Mouse (Mus musculus): Measurements from ENCODE around the gene Pbx1. TPM values are rescaled to one million over a fixed set of nuclear protein-coding genes. Genes with fewer than 3 reads are reported as not detected.

The Pbx1 gene
- total RNA-seq, 2 experiments from 2014 or later, result 130 to 145 TPM

DNA sequence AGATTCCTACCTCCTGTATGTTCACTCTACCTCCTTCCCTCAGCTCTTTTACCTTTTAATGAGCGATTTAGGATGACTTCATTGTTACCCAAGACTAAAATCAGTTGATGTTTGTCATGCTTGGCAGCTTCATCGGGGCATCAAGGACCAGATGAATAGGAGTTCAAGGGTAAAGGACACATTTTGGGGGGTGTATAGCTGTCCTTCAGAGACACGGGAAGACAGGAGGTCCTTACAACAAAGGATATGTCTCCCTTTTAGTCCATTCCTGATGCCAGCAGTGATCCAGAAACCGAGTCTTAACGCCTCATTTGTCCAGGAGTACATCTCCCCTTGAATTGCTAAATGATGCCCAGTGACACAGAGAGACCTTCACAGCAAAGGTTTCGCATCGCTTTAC lies 343.4 kb downstream of the Pbx1 start:
- no peak for DNase-seq (ENCODE audit: low spot score in 2 of 2)
- intact Hi-C loops (cut with DNase I), result no loop called here

DNA sequence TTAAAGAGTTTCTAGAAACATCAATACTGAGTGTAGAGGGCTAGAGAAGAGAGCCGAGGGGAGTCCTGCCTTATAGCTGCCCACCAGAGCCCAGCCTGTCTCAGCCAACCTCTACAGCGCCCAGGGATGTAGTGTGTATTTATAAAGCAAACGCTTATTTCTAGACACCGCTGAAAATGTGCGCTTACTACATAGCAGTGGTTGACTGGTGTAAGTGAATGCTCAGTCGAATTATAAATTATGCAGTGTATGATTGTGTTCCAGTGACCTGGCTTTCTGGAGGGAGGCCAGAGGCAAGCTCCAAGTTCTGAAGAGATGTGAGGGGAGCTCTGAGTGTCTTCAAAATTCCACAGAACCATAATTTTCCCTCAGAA lies 352.7 kb downstream of the Pbx1 start:
- intact Hi-C loops (cut with DNase I), result no loop called here
- peak in 1 of 2 experiments; percentile 18 for DNase-seq (ENCODE audit: low spot score in 2 of 2)

DNA sequence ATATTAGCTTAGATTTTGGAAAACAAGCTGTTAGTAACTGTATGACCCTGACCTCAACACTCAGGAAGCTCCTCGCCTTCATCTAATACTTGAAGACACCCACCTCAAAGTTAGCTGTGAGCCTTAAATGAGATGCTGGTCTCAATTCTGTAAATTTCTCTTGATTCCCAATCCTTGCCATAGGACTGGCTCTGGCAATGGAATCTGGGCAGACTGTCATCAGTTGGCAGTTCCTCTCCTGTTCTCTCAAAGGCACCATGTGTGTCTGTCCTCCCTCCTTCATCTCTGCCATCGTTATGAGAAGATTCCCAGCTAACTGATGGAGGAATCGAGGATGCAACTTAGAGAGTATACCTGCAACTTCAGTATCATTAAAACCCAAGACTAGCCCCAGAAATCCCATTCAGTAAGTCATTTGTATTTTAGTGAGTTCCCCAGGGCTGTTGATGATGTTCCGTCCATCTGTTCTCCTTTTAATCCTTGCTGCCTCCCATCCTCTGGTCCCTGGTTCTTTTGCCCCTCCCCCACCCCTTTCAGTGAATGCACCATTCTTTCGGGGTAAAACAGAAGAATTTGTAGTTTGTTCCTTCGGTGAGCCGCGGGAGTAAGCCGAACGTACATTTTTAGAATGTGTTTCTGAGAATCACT lies 353.2 kb downstream of the Pbx1 start:
- DNase-seq (ENCODE audit: low spot score in 2 of 2), result no peak

DNA sequence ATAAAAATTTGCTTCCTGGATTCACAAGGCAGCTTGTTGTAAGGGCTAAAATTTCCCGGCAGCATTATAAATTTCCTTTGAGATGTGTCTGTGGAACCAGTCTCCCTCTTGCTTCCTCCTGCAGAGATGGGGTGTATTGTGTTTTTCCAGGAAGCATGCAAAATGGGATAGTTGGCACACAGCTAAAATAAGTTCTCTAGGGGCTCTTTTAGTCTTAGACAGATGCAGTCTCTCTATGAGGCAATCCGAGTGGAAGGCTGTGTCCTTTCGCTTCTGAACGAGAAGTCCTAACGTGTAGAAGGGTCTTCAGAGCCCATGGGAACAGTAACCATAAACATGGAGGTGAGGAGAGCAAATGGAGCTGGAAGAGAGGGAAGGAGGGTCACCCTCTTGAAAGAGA lies 360.1 kb downstream of the Pbx1 start:
- intact Hi-C loops (cut with DNase I), result no loop called here
- DNase-seq (ENCODE audit: low spot score in 2 of 2), result no peak

More for the DNA sequence above, 353.2 kb downstream of the Pbx1 start:
- intact Hi-C loops (cut with DNase I), result no loop called here

DNA sequence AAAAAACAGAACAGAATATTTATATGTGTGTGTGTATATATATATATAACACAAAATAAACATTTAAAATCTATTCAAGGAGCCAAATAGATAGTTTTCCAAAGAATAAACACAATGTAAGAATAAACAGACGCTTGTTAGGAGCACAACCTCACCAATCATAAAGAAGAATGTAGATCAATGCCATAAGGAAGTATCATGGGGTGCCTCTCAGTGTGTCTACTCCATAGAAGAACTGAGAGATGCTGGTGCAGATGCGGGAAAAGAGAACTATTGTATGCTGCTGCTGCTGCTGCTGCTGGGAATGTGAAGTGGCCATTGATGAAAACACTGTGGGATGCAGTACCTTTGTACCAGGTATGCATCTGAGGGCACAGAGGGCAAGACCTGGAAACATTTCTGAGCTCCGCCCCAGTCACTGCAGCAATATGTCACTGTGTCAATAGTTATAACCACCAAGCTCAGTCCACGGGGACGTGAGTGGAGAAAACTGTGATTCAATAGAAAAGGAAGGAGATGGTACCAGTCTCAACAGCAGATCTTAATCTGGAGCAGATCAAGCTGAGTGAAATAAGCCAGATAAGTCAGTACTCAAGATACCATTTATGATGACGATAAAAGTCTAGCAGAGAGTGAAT lies 361.7 kb downstream of the Pbx1 start:
- no peak for DNase-seq (ENCODE audit: low spot score in 2 of 2)
- intact Hi-C loops (cut with DNase I), result no loop called here

DNA sequence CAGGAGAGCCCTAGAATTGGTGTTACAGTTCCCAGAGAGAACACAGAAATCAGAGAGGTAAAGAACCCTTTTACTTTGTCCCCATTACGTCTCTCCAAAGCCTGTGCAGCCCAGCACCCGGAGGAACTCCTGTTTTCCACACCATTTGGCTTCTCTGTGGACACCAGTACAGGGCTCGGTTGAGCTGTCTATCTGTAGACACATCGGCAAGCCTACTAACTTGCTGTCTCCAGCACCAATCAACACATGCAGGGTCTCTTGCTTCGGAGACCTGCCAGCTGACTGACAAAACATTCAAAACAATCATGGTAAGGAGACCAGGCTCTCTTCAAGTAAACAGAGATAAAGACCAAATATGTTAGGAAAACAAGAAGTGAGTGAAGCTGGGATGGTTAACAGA lies 362.3 kb downstream of the Pbx1 start:
- DNase-seq (ENCODE audit: low spot score in 2 of 2), result no peak
- intact Hi-C loops (cut with DNase I), result no loop called here
